Mouse (Mus musculus) myocyte (in vitro differentiated cells): Measurements from ENCODE around the gene AU040320. TPM values are rescaled to one million over a fixed set of nuclear protein-coding genes. Genes with fewer than 3 reads are reported as not detected.

Source experiments
- H3K27me3 ChIP-seq: one replicate; pipeline ENCODE4 v1.6.1; 2011; ENCODE audit not compliant: control insufficient read depth, insufficient read depth, insufficient read length
- H3K36me3 ChIP-seq: one replicate; pipeline ENCODE4 v1.6.1; 2011; ENCODE audit not compliant: control insufficient read depth, insufficient read depth
- H3K4me2 ChIP-seq: one replicate; pipeline ENCODE4 v1.6.1; 2011; ENCODE audit warnings: low read depth, control low read depth
- H3K4me3 ChIP-seq: one replicate; pipeline ENCODE4 v1.5.1; 2011; ENCODE audit warnings: mild to moderate bottlenecking, control low read depth, moderate library complexity
- H3K79me2 ChIP-seq: one replicate; pipeline ENCODE4 v1.6.1; 2011; ENCODE audit not compliant: control insufficient read depth, insufficient read depth
- H3ac ChIP-seq: one replicate; pipeline ENCODE4 v1.6.1; 2011; ENCODE audit not compliant: control insufficient read depth, insufficient read length
- CEBPB ChIP-seq: IDR thresholded peaks from 2 replicates; pipeline ENCODE4 v1.6.1; 2011; ENCODE audit warnings: mild to moderate bottlenecking, moderate library complexity; ENCODE audit not compliant: poor library complexity, insufficient read depth, severe bottlenecking
- E2F4 ChIP-seq: IDR thresholded peaks from one replicate; pipeline ENCODE4 v1.6.1; 2011; ENCODE audit warnings: mild to moderate bottlenecking, control low read depth, moderate library complexity; ENCODE audit not compliant: insufficient read depth
- MAX ChIP-seq: IDR thresholded peaks from one replicate; pipeline ENCODE4 v1.6.1; 2011; ENCODE audit warnings: low read depth, mild to moderate bottlenecking, control low read depth
- MYOD1 ChIP-seq, 3 experiments: IDR thresholded peaks; one replicate each; pipeline ENCODE4 v1.6.1; 2011; ENCODE audit warnings: control low read depth in 2 of 3, low read depth in 2 of 3, mild to moderate bottlenecking in 2 of 3, moderate library complexity in 1 of 3; ENCODE audit not compliant: insufficient read length in 2 of 3, control insufficient read depth in 1 of 3
- MYOG ChIP-seq, 3 experiments: IDR thresholded peaks; one replicate each; pipeline ENCODE4 v1.6.1; 2011; ENCODE audit warnings: control low read depth in 2 of 3, low read depth in 2 of 3, mild to moderate bottlenecking in 2 of 3; ENCODE audit not compliant: insufficient read length in 2 of 3, control insufficient read depth in 1 of 3, insufficient read depth in 1 of 3
- POLR2A ChIP-seq: IDR thresholded peaks from one replicate; pipeline ENCODE4 v1.6.1; 2011; ENCODE audit warnings: low read depth, mild to moderate bottlenecking, control low read depth, moderate library complexity; ENCODE audit not compliant: insufficient read length
- POLR2AphosphoS2 ChIP-seq: IDR thresholded peaks from one replicate; pipeline ENCODE4 v1.6.1; 2011; ENCODE audit warnings: low read depth, control low read depth; ENCODE audit not compliant: insufficient read length
- REST ChIP-seq: IDR thresholded peaks from one replicate; pipeline ENCODE4 v1.6.1; 2011; ENCODE audit warnings: mild to moderate bottlenecking, control low read depth, moderate library complexity; ENCODE audit not compliant: insufficient read depth, insufficient read length
- SRF ChIP-seq: IDR thresholded peaks from one replicate; pipeline ENCODE4 v1.6.1; 2011; ENCODE audit warnings: low read depth; ENCODE audit not compliant: control insufficient read depth, insufficient read length
- TCF12 ChIP-seq: IDR thresholded peaks from one replicate; pipeline ENCODE4 v1.6.1; 2011; ENCODE audit warnings: mild to moderate bottlenecking, control low read depth; ENCODE audit not compliant: poor library complexity, insufficient read depth, severe bottlenecking
- TCF3 ChIP-seq: IDR thresholded peaks from one replicate; pipeline ENCODE4 v1.6.1; 2011; ENCODE audit warnings: low read depth, control low read depth; ENCODE audit not compliant: insufficient read length
- USF1 ChIP-seq: IDR thresholded peaks from one replicate; pipeline ENCODE4 v1.6.1; 2011; ENCODE audit warnings: low read depth, mild to moderate bottlenecking, control low read depth, moderate library complexity
- polyA plus RNA-seq: library from polyadenylated mRNA; unstranded; fragments of >200 nt; fragmentation: generic; extraction: Trizol; gene quantifications from one replicate; pipeline ENCODE4 v1.2.1, GENCODE M21; 2012; ENCODE audit warnings: missing spikeins

Gene AU040320
- polyA plus RNA-seq, 1 experiment: 56.6 TPM

- Histone ChIP-seq H3K79me2 (no peaks in the 10 kb centered on the region), H3K27me3 (no peaks in the 10 kb centered on the region), H3ac (no peak overlapping the region), H3K36me3 (peaks cover 6% of the 10 kb centered on the region), H3K4me3 (no peak overlapping the region), H3K4me2 (no peak overlapping the region)
- TF ChIP-seq MAX (no peak), CEBPB (no peak), REST (no peak), POLR2AphosphoS2 (no peak), USF1 (no peak), POLR2A (no peak), TCF12 (no peak), MYOG (IDR thresholded peaks at IDR 0.05; ENCODE audit: control insufficient read depth in 1 of 3, insufficient read depth in 1 of 3, insufficient read length in 2 of 3, low read depth in 2 of 3) (no peak), SRF (no peak), TCF3 (no peak), MYOD1 (IDR thresholded peaks at IDR 0.05; ENCODE audit: control insufficient read depth in 1 of 3, insufficient read length in 2 of 3, low read depth in 2 of 3) (no peak), E2F4 (no peak)
Observed at GRCm38 (mm10) chr4:126850019-126850777, 96.9 kb downstream of the AU040320 start.

GRCm38 (mm10) chr4:126850778-126851080 is 97.4 kb downstream of the AU040320 start:
- TF ChIP-seq MAX (no peak), CEBPB (no peak), TCF3 (no peak), MYOD1 (IDR thresholded peaks at IDR 0.05; ENCODE audit: control insufficient read depth in 1 of 3, insufficient read length in 2 of 3, low read depth in 2 of 3) (no peak), SRF (no peak), MYOG (IDR thresholded peaks at IDR 0.05; ENCODE audit: control insufficient read depth in 1 of 3, insufficient read depth in 1 of 3, insufficient read length in 2 of 3, low read depth in 2 of 3) (no peak), USF1 (no peak), POLR2AphosphoS2 (no peak), E2F4 (no peak), POLR2A (no peak), REST (no peak), TCF12 (no peak)
- Histone ChIP-seq H3K4me3 (no peak overlapping the region), H3ac (no peak overlapping the region), H3K4me2 (no peak overlapping the region), H3K36me3 (peaks cover 6% of the 10 kb centered on the region), H3K27me3 (no peaks in the 10 kb centered on the region), H3K79me2 (no peaks in the 10 kb centered on the region)

- Histone ChIP-seq H3K4me3 (no peak overlapping the region), H3K36me3 (peaks cover 6% of the 10 kb centered on the region), H3ac (no peak overlapping the region), H3K4me2 (no peak overlapping the region), H3K79me2 (no peaks in the 10 kb centered on the region), H3K27me3 (no peaks in the 10 kb centered on the region)
- no peak for TF ChIP-seq CEBPB
- TF ChIP-seq MAX: no peak
- TF ChIP-seq MYOD1 (IDR thresholded peaks at IDR 0.05; ENCODE audit: control insufficient read depth in 1 of 3, insufficient read length in 2 of 3, low read depth in 2 of 3): no peak
- TF ChIP-seq E2F4: no peak
- TF ChIP-seq USF1: no peak
- TF ChIP-seq TCF12: no peak
- TF ChIP-seq TCF3: no peak
- no peak for TF ChIP-seq REST
- no peak for TF ChIP-seq SRF
- no peak for TF ChIP-seq MYOG (IDR thresholded peaks at IDR 0.05; ENCODE audit: control insufficient read depth in 1 of 3, insufficient read depth in 1 of 3, insufficient read length in 2 of 3, low read depth in 2 of 3)
- no peak for TF ChIP-seq POLR2A
- TF ChIP-seq POLR2AphosphoS2: no peak
Observed at GRCm38 (mm10) chr4:126852971-126853370, 99.6 kb downstream of the AU040320 start.

GRCm38 (mm10) chr4:126860268-126860986 is 107.1 kb downstream of the AU040320 start:
- peaks cover 14% of the 10 kb centered on the region for H3K36me3 ChIP-seq
- no peak overlapping the region for H3K4me2 ChIP-seq
- H3K27me3 ChIP-seq: no peaks in the 10 kb centered on the region
- TF ChIP-seq POLR2AphosphoS2 (peak; percentile 33), CEBPB (no peak)
- no peaks in the 10 kb centered on the region for H3K79me2 ChIP-seq
- H3ac ChIP-seq: no peak overlapping the region
- H3K4me3 ChIP-seq: no peak overlapping the region
